Comparison of ENCODE assay signal across 13 mouse cellular contexts in the genomic region with DNA sequence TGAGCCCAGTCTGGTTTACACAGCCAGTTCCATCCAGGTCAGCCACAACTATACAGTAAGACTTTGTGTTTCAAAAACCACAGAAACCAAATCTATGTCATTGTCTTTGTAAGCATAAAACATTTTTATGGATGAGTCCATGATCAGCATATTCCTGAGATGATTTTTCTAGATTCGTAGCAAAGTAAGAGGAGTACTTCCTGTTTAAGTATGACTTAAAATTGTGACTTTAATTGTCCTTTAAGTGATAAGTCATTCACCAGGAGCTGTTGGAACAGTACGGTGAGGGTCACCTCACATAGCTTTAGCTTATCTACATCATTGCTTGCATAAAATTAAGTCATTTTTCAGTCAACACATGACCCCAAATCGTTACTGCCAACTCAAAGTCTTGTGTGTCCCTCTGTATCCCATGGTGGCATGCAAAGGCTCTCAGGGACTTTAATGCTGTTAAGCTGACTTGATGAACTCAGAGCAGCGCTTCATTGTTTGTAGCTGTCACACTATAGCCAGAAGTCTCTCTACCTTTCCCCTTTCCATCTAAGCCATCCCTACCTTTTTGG. TPM values are rescaled to one million over a fixed set of nuclear protein-coding genes. Genes with fewer than 3 reads are reported as not detected.
DNase-seq lines count a peak whose midpoint lies in the region; ATAC-seq and TF ChIP-seq lines count a peak whose summit lies in the region.
"Had no signal": no experiment of that assay in that cellular context is flagged by ENCODE, and none has a peak within 500 bp of the region (broad histone marks: within the 10 kb centered on the region; RNA-seq: fewer than 3 reads in every experiment).

No protein-coding gene starts in this region.

- H3K4me2 ChIP-seq in lung, embryonic 16.5 days (ENCODE audit: low read depth, low read length): peak overlapping the region; percentile 55; the same call in 1 of the 2 replicates
- H3K4me2 ChIP-seq in hindbrain, postnatal 0 days (ENCODE audit: low read depth, low read length): peak overlapping the region; percentile 83
- H3K4me2 ChIP-seq: liver, embryonic 15.5 days had no signal

- peak overlapping the region; percentile 79 for H3K4me3 ChIP-seq in cerebellum, adult 2 months (replicated peaks; ENCODE audit: insufficient read depth, low read depth, low read length)
- H3K4me3 ChIP-seq in lung, embryonic 16.5 days (ENCODE audit: low read length): no peak overlapping the region
- peak overlapping the region; percentile 45 for H3K4me3 ChIP-seq in hindbrain, postnatal 0 days (ENCODE audit: low read length)
- H3K4me3 ChIP-seq in olfactory bulb, adult 2 months (ENCODE audit: insufficient read depth, low read depth, low read length): peak overlapping the region; percentile 15; the same call in 1 of the 2 replicates
- H3K4me3 ChIP-seq: liver, embryonic 15.5 days had no signal

- ATAC-seq in lung, embryonic 16.5 days (ENCODE audit: low read depth): no peak
- ATAC-seq in hindbrain, postnatal 0 days: no peak

- H3K9ac ChIP-seq in lung, embryonic 16.5 days (ENCODE audit: low read length): no peak overlapping the region
- no peak overlapping the region for H3K9ac ChIP-seq in hindbrain, postnatal 0 days (replicated peaks; ENCODE audit: low read length)
- H3K9ac ChIP-seq: liver, embryonic 15.5 days had no signal

- intact Hi-C loops in left cerebral cortex, postnatal 10 days (cut with DNase I): loop anchor here (5.0 kb wide), 2 partner anchors 314 to 689 kb away; no protein-coding TSS in a partner anchor

- peaks cover 22% of the 10 kb centered on the region for H3K36me3 ChIP-seq in lung, embryonic 16.5 days (ENCODE audit: control insufficient read depth, insufficient read depth, low read length)
- 0 out of 2 replicates have a peak, but pooled peaks cover 3% of the 10 kb centered on the region for H3K36me3 ChIP-seq in hindbrain, postnatal 0 days (ENCODE audit: insufficient read depth, low read length)

- peaks cover 8% of the 10 kb centered on the region; the same call in 1 of the 2 replicates for H3K4me1 ChIP-seq in cerebellum, adult 2 months (ENCODE audit: control insufficient read depth, insufficient read depth, low read length)
- H3K4me1 ChIP-seq in lung, embryonic 16.5 days (replicated peaks; ENCODE audit: control insufficient read depth, insufficient read depth, low read length): peaks cover 34% of the 10 kb centered on the region
- peaks cover 21% of the 10 kb centered on the region for H3K4me1 ChIP-seq in hindbrain, postnatal 0 days (ENCODE audit: insufficient read depth, low read length)
- H3K4me1 ChIP-seq in olfactory bulb, adult 2 months (ENCODE audit: control insufficient read depth, insufficient read depth, low read length): peaks cover 15% of the 10 kb centered on the region

- no peak for TF ChIP-seq CTCF in cerebellum, adult 2 months (IDR thresholded peaks at IDR 0.05; ENCODE audit: borderline replicate concordance, insufficient read depth, low read depth, low read length)
- TF ChIP-seq CTCF in hindbrain, postnatal 0 days (IDR thresholded peaks at IDR 0.05; ENCODE audit: low read depth): no peak
- no peak for TF ChIP-seq CTCF in olfactory bulb, adult 2 months (IDR thresholded peaks at IDR 0.05; ENCODE audit: insufficient read depth, low read depth, low read length)

- TF ChIP-seq POLR2A in cerebellum, adult 2 months (IDR thresholded peaks at IDR 0.05; ENCODE audit: borderline replicate concordance, insufficient read depth, low read length): no peak
- TF ChIP-seq POLR2A in olfactory bulb, adult 2 months (IDR thresholded peaks at IDR 0.05; ENCODE audit: insufficient read depth, low read depth, low read length): no peak

- H3K27me3 ChIP-seq in cerebellum, adult 2 months (ENCODE audit: control insufficient read depth, insufficient read depth, low read length): no peaks in the 10 kb centered on the region
- H3K27me3 ChIP-seq in lung, embryonic 16.5 days (ENCODE audit: control insufficient read depth, insufficient read depth, low read depth, low read length): no peaks in the 10 kb centered on the region
- no peaks in the 10 kb centered on the region for H3K27me3 ChIP-seq in hindbrain, postnatal 0 days (ENCODE audit: insufficient read depth, low read length)
- H3K27me3 ChIP-seq: liver, embryonic 15.5 days had no signal

- DNase-seq in cerebellum, adult 2 months: peak in 1 of 2 experiments; percentile 23
- no peak for DNase-seq in cerebellum, postnatal 4 days (ENCODE audit: low spot score in 2 of 2)
- no peak for DNase-seq in lung, postnatal 25 days (ENCODE audit: low spot score)
- DNase-seq in hindbrain, postnatal 0 days (ENCODE audit: low spot score): no peak
- no peak for DNase-seq in spleen, postnatal 10 days (ENCODE audit: low spot score in 2 of 2)
- DNase-seq in left cerebral cortex, postnatal 10 days (ENCODE audit: extremely low spot score in 1 of 2, low spot score in 2 of 2): no peak
- DNase-seq: adrenal gland, postnatal 14 days; cerebellum, adult 11 months; kidney, adult 8-10 months; layer of hippocampus, postnatal 36 days had no signal

- H3K9me3 ChIP-seq in lung, embryonic 16.5 days (ENCODE audit: control insufficient read depth, low read length): no peaks in the 10 kb centered on the region
- no peaks in the 10 kb centered on the region for H3K9me3 ChIP-seq in hindbrain, postnatal 0 days (ENCODE audit: low read length)
- H3K9me3 ChIP-seq: liver, embryonic 15.5 days had no signal

- peak overlapping the region; percentile 80; the same call in 1 of the 2 replicates for H3K27ac ChIP-seq in cerebellum, adult 2 months (ENCODE audit: insufficient read depth, low read length)
- H3K27ac ChIP-seq in lung, embryonic 16.5 days (ENCODE audit: low read length): no peak overlapping the region
- no peak overlapping the region for H3K27ac ChIP-seq in hindbrain, postnatal 0 days
- H3K27ac ChIP-seq in olfactory bulb, adult 2 months (ENCODE audit: insufficient read depth, low read depth, low read length): 0 out of 2 replicates have a peak overlapping the region, but pooled peaks have one; percentile 52
- H3K27ac ChIP-seq: liver, embryonic 15.5 days had no signal

- 9% methylated on average over 4 of the region's 4 CpGs for WGBS in cerebellum, adult 2 months
- 79% methylated on average over 4 of the region's 4 CpGs for WGBS in lung, embryonic 16.5 days
- WGBS in hindbrain, postnatal 0 days: 81% methylated on average over 4 of the region's 4 CpGs
- WGBS in olfactory bulb, adult 2 months: 29% methylated on average over 4 of the region's 4 CpGs

RNA-seq across cellular contexts. Expression of a gene that starts 6.9 kb away (rescaled TPM):
- polyA plus RNA-seq in cerebellum, adult 2 months (2012; rRNA removed): 72.7 and 87.6 TPM in 2 replicates
- polyA plus RNA-seq in lung, embryonic 16.5 days (2015; fragmentation: Nextera tagmentation; extraction: Ambion mirVana): 58.6 and 62.4 TPM in 2 replicates
- total RNA-seq in hindbrain, postnatal 0 days (2014; rRNA removed): 18.7 and 18.9 TPM in 2 replicates
- polyA plus RNA-seq in hindbrain, postnatal 0 days (2015; fragmentation: Nextera tagmentation; extraction: Ambion mirVana): 28.6 and 29.7 TPM in 2 replicates
- polyA plus RNA-seq in olfactory bulb, adult 2 months (2012; ENCODE audit: insufficient read depth, insufficient read length, low replicate concordance, missing spikeins): 101 TPM in 1 of 2 replicates, not detected in the other
- 10 to 100 TPM; 33.1 to 33.2 TPM for total RNA-seq in left cerebral cortex, postnatal 10 days (2021)

Comparison
In these comparisons a context has a peak if more than half of its experiments do, and no peak if none do; other contexts are left out.
1. H3K27ac ChIP-seq: peak in cerebellum, adult 2 months (single experiment) and olfactory bulb, adult 2 months (single experiment); none in lung, embryonic 16.5 days (single experiment) and hindbrain, postnatal 0 days (single experiment).